Mouse (Mus musculus) neural tube, embryonic 11.5 days (tissue): ENCODE measurements around the gene Nrf1. TPM values are rescaled to one million over a fixed set of nuclear protein-coding genes. Genes with fewer than 3 reads are reported as not detected.
A peak's percentile ranks its signal among the peaks of the same experiment; 100 is the strongest.

Experiments used
- ATAC-seq: fragments of 200-750 bp; cut with Nextera tagmentation; 2 replicates; pipeline ENCODE4 v1.8.0; 2017; ENCODE audit warnings: moderate number of reproducible peaks, mild to moderate bottlenecking, moderate TSS enrichment, moderate library complexity; ENCODE audit not compliant: insufficient read depth, low FRiP score, low TSS enrichment
- DNase-seq: peaks from one replicate; pipeline ENCODE4 v3.0.0-alpha.2; 2015; ENCODE audit warnings: low spot score
- H3K27ac ChIP-seq: fragments of 300-500 bp; sonication (generic); 2 replicates; pipeline ENCODE4 v1.5.1; 2014; ENCODE audit warnings: low read depth, mild to moderate bottlenecking, low read length
- H3K27me3 ChIP-seq: fragments of 300-500 bp; sonication (generic); 2 replicates; pipeline ENCODE4 v1.6.1; 2014; ENCODE audit warnings: mild to moderate bottlenecking, low read length, mixed read lengths; ENCODE audit not compliant: control insufficient read depth, insufficient read depth
- H3K36me3 ChIP-seq: fragments of 300-500 bp; sonication (generic); 2 replicates; pipeline ENCODE4 v1.6.1; 2014; ENCODE audit warnings: mild to moderate bottlenecking, low read length, moderate library complexity, mixed read lengths; ENCODE audit not compliant: control insufficient read depth, insufficient read depth
- H3K4me1 ChIP-seq: fragments of 300-500 bp; sonication (generic); 2 replicates; pipeline ENCODE4 v1.6.1; 2014; ENCODE audit warnings: low read length, mixed read lengths; ENCODE audit not compliant: control insufficient read depth, insufficient read depth
- H3K4me2 ChIP-seq: fragments of 300-500 bp; sonication (generic); 2 replicates; pipeline ENCODE4 v1.6.1; 2014; ENCODE audit warnings: low read depth, mild to moderate bottlenecking, moderate library complexity
- H3K4me3 ChIP-seq: fragments of 300-500 bp; sonication (generic); 2 replicates; pipeline ENCODE4 v1.5.1; 2014; ENCODE audit warnings: low read depth, low read length
- H3K9ac ChIP-seq: fragments of 300-500 bp; sonication (generic); 2 replicates; pipeline ENCODE4 v1.6.1; 2014; ENCODE audit warnings: mild to moderate bottlenecking, low read length
- H3K9me3 ChIP-seq: fragments of 300-500 bp; sonication (generic); 2 replicates; pipeline ENCODE4 v1.6.1; 2016; ENCODE audit warnings: low read length; ENCODE audit not compliant: control insufficient read depth
- WGBS: fragments of 180-500 bp; shearing (Covaris S2); extraction: QIAGEN DNeasy Blood & Tissue Kit; methylation state at CpG from one replicate; pipeline ENCODE4 v1.1.7; 2014; 5-methylcytosine and 5-hydroxymethylcytosine counted together
- polyA plus RNA-seq: library from polyadenylated mRNA; unstranded; fragments of >200 nt; fragmentation: Nextera tagmentation; extraction: Ambion mirVana; gene quantifications from 2 replicates; pipeline ENCODE4 v1.2.1, GENCODE M21; 2014

Gene Nrf1
- polyA plus RNA-seq, 1 experiment from 2014 or later: 77.7 TPM

GRCm38 (mm10) chr6:30062544-30062943 lies 14.8 kb downstream of the Nrf1 start:
- Histone ChIP-seq H3K36me3 (no peaks in the 10 kb centered on the region), H3K4me3 (no peak overlapping the region), H3K9ac (no peak overlapping the region), H3K9me3 (no peaks in the 10 kb centered on the region), H3K27me3 (no peaks in the 10 kb centered on the region), H3K4me2 (no peak overlapping the region), H3K4me1 (no peaks in the 10 kb centered on the region), H3K27ac (no peak overlapping the region)
- no peak for ATAC-seq
- no peak for DNase-seq
- 94% methylated on average over 2 of the region's 2 CpGs for WGBS

- no peak for ATAC-seq
- 93% methylated on average over 2 of the region's 2 CpGs for WGBS
- no peaks in the 10 kb centered on the region for H3K9me3 ChIP-seq
- H3K4me3 ChIP-seq: no peak overlapping the region
- no peak overlapping the region for H3K4me2 ChIP-seq
- no peaks in the 10 kb centered on the region for H3K36me3 ChIP-seq
- H3K4me1 ChIP-seq: no peaks in the 10 kb centered on the region
- no peak overlapping the region for H3K9ac ChIP-seq
- H3K27me3 ChIP-seq: no peaks in the 10 kb centered on the region
- DNase-seq: no peak
- H3K27ac ChIP-seq: no peak overlapping the region
Measured at GRCm38 (mm10) chr6:30065369-30065768, 17.6 kb downstream of the Nrf1 start.

DNA sequence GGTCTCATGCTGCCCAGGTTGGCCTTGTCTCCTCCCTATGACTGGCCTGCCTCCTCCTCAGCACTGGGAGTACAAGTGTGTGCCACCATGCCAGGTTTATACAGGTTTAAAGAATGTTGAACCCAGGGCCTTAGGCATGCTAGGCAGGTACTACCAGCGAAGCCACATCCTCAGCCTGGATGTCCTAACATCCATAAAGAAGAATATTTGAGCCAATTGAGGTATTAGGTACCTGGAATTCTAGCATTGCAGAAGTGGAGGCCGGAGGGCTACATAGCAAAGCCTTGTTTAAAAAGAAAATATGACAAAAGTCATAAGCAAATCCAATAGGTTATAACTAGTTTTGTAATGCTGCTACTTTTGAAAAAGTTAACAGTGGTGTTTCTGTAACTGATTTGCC lies 19.0 kb downstream of the Nrf1 start:
- 94% methylated on average over 2 of the region's 2 CpGs for WGBS
- ATAC-seq (no peak), DNase-seq (no peak)
- no peaks in the 10 kb centered on the region for H3K4me1 ChIP-seq
- no peak overlapping the region for H3K4me3 ChIP-seq
- H3K4me2 ChIP-seq: no peak overlapping the region
- H3K27me3 ChIP-seq: no peaks in the 10 kb centered on the region
- no peaks in the 10 kb centered on the region for H3K9me3 ChIP-seq
- H3K27ac ChIP-seq: no peak overlapping the region
- no peak overlapping the region for H3K9ac ChIP-seq
- H3K36me3 ChIP-seq: no peaks in the 10 kb centered on the region

- H3K36me3 ChIP-seq: no peaks in the 10 kb centered on the region
- no peaks in the 10 kb centered on the region for H3K9me3 ChIP-seq
- H3K4me1 ChIP-seq: no peaks in the 10 kb centered on the region
- no peaks in the 10 kb centered on the region for H3K27me3 ChIP-seq
- no peak overlapping the region for H3K27ac ChIP-seq
- WGBS: 91% methylated on average over 3 of the region's 3 CpGs
- H3K4me3 ChIP-seq: no peak overlapping the region
- H3K9ac ChIP-seq: no peak overlapping the region
- DNase-seq: no peak
- ATAC-seq: no peak
- H3K4me2 ChIP-seq: no peak overlapping the region
Measured at GRCm38 (mm10) chr6:30072476-30072875, 24.7 kb downstream of the Nrf1 start.

DNA sequence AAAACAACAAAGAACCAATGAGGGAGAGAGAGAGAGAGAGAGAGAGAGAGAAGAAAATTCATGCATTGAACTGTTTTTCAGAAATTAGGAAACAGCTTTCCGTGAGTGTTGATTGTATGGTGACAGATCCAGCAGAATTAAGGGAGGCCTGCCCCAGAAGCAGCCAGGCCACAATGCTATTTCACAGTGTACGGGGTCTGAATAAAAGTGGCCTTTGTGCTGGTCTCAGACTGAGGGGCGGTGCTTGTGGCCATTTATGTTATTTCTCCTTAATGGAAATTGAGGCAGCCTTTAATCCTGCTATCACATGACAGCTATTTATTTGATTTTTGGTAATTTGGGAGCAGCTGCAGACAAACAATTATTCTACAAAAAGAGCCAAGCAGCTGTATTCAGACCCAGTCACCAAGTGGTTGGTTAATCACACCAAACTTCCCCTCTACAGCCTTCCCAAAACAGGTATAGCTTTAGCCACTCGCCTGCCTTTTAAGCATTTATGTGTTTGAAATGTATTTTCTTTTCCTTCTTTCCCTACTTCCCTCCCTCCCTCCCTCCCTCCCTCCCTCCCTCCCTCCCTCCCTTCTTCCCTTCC lies 31.2 kb downstream of the Nrf1 start:
- WGBS: 62% methylated on average over 4 of the region's 4 CpGs
- Histone ChIP-seq H3K4me2 (no peak overlapping the region), H3K27ac (no peak overlapping the region), H3K36me3 (no peaks in the 10 kb centered on the region), H3K9me3 (no peaks in the 10 kb centered on the region), H3K27me3 (no peaks in the 10 kb centered on the region), H3K4me3 (no peak overlapping the region), H3K9ac (no peak overlapping the region), H3K4me1 (no peaks in the 10 kb centered on the region)
- DNase-seq (peak; percentile 28), ATAC-seq (no peak)

DNA sequence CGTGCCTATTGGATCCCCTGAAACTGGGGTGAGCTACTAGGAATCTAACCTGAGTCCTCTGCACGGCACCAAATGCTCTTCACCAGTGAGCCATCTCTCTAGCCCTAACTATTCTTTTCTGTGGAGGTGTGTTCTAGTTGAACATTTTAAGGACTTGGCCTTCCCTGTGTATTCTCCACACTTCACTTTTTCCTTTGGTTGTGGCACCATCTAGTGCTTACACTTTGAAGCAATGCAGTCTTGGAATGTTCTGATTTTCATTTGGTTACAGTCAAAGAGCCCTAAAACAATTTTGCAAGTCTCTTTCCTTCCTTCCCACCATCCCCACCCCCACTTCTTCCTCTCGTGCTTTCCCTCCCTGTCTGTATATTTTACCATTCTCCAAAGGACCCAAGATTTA lies 33.6 kb downstream of the Nrf1 start:
- Histone ChIP-seq H3K4me2 (no peak overlapping the region), H3K4me3 (no peak overlapping the region), H3K4me1 (no peaks in the 10 kb centered on the region), H3K9me3 (no peaks in the 10 kb centered on the region), H3K9ac (no peak overlapping the region), H3K36me3 (no peaks in the 10 kb centered on the region), H3K27me3 (no peaks in the 10 kb centered on the region), H3K27ac (no peak overlapping the region)
- ATAC-seq (no peak), DNase-seq (no peak)
- whole genome bisulfite sequencing: 81% methylated on average over 3 of the region's 3 CpGs

DNA sequence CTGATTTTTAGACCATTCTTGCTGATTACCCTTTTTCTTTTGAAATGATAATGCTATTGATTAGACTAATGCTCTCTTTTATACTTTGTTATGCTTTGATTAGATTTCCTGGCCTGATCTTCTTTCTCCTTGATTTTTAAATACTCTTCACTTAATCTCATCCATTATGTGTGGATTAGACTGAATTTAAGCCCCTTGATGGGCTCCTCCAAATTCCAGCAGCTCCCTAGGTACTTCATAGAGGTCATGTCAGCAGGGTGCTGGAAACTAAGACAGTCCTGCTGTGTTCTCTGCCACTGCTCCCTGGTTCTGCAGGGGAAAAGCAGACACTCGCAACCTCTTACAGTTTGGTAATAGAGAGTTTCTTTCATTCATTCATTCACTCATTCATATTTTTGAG lies 35.5 kb downstream of the Nrf1 start:
- Histone ChIP-seq H3K27me3 (no peaks in the 10 kb centered on the region), H3K9me3 (no peaks in the 10 kb centered on the region), H3K4me1 (no peaks in the 10 kb centered on the region), H3K36me3 (no peaks in the 10 kb centered on the region), H3K4me2 (no peak overlapping the region), H3K27ac (no peak overlapping the region), H3K9ac (no peak overlapping the region), H3K4me3 (no peak overlapping the region)
- ATAC-seq: no peak
- DNase-seq: no peak
- whole genome bisulfite sequencing: 81% methylated on average over 1 of the region's 1 CpGs

DNA sequence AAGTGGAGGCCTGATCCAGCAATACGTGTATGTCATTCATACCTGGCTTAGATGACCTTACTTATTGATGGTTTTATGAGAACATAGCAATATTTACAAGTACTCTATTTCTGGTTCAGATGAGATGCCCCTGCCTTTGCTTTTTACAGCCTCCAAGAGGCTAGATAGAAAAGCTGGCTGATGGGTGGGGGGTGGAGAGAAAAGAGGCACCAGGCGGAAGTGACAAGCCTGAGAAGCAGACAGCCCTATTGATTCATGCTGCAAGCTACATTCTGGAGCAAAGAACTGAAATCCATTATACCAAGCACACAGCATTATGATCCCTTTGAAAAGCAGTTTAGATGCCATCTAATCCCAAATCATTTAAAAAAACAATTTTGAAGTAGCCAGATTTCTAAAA lies 37.6 kb downstream of the Nrf1 start:
- ATAC-seq: no peak
- 54% methylated on average over 2 of the region's 2 CpGs for WGBS
- no peak overlapping the region for H3K9ac ChIP-seq
- no peak for DNase-seq
- H3K4me2 ChIP-seq: no peak overlapping the region
- no peak overlapping the region for H3K4me3 ChIP-seq
- H3K9me3 ChIP-seq: no peaks in the 10 kb centered on the region
- no peaks in the 10 kb centered on the region for H3K36me3 ChIP-seq
- no peaks in the 10 kb centered on the region for H3K4me1 ChIP-seq
- H3K27me3 ChIP-seq: no peaks in the 10 kb centered on the region
- H3K27ac ChIP-seq: no peak overlapping the region

DNA sequence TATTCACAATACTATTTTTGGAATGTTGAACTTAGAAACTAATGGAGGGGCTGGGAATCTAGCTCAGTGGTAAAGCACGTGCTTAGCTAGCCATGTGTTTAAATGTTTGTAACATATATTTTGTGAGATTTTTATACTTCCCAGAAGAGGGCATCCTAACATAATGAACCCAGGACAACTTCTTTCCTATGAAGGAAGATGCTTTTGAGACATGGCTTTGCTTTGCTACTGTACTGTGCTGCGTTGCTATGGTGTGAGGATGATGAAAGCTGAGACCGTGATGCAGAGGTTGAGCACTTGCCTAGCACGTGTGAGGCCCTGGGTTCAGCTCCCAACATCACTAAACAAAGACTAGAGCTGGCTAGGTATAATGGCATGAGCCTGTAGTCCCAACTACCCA lies 43.4 kb downstream of the Nrf1 start:
- Histone ChIP-seq H3K27me3 (no peaks in the 10 kb centered on the region), H3K9ac (no peak overlapping the region), H3K9me3 (no peaks in the 10 kb centered on the region), H3K4me2 (no peak overlapping the region), H3K36me3 (peaks cover 2% of the 10 kb centered on the region), H3K4me1 (no peaks in the 10 kb centered on the region), H3K4me3 (no peak overlapping the region), H3K27ac (no peak overlapping the region)
- ATAC-seq (no peak), DNase-seq (no peak)
- WGBS: 82% methylated on average over 4 of the region's 4 CpGs
